Mouse (Mus musculus) heart, adult 2 months (tissue): Measurements from ENCODE around the gene Rfc4. TPM values are rescaled to one million over a fixed set of nuclear protein-coding genes. Genes with fewer than 3 reads are reported as not detected.
"Not testable (repeated sequence)": the region's sequence is repeated elsewhere in the genome, so short reads cannot be mapped to it uniquely, and the experiment has no call there.

Source experiments
- DNase-seq, 2 experiments: peaks; one replicate each; pipeline ENCODE4 v3.0.0; 2021
- H3K27ac ChIP-seq: fragments of 200-600 bp; 2 replicates; pipeline ENCODE4 v1.8.1; 2022
- H3K27me3 ChIP-seq: fragments of 200-500 bp; 2 replicates; pipeline ENCODE4 v1.6.1; 2012; ENCODE audit warnings: mild to moderate bottlenecking, low read length, inconsistent platforms, mixed read lengths; ENCODE audit not compliant: control insufficient read depth, insufficient read depth
- H3K36me3 ChIP-seq: fragments of 200-500 bp; 2 replicates; pipeline ENCODE4 v1.6.1; 2012; ENCODE audit warnings: low read length, inconsistent platforms; ENCODE audit not compliant: control insufficient read depth, insufficient read depth
- H3K4me1 ChIP-seq: fragments of 200-500 bp; 2 replicates; pipeline ENCODE4 v1.6.1; 2011; ENCODE audit warnings: low read length; ENCODE audit not compliant: control insufficient read depth, insufficient read depth
- H3K4me3 ChIP-seq: fragments of 200-600 bp; 2 replicates; pipeline ENCODE4 v1.8.1; 2022
- H3K79me2 ChIP-seq: fragments of 200-500 bp; replicated peaks from 2 replicates; pipeline ENCODE4 v1.6.1; 2012; ENCODE audit warnings: mild to moderate bottlenecking, inconsistent platforms, low read length, moderate library complexity, mixed read lengths; ENCODE audit not compliant: control insufficient read depth, insufficient read depth
- H3K9ac ChIP-seq: fragments of 200-500 bp; 2 replicates; pipeline ENCODE4 v1.6.1; 2012; ENCODE audit warnings: low read depth, mild to moderate bottlenecking, control low read depth, inconsistent platforms, low read length, mixed read lengths
- CTCF ChIP-seq: fragments of 200-600 bp; IDR thresholded peaks from 2 replicates; pipeline ENCODE4 v1.8.1; 2022; ENCODE audit warnings: antibody characterized with exemption, mild to moderate bottlenecking, moderate library complexity
- EP300 ChIP-seq: fragments of 200-500 bp; IDR thresholded peaks from 2 replicates; pipeline ENCODE4 v1.6.1; 2011; ENCODE audit warnings: low read depth, low read length, control low read depth; ENCODE audit not compliant: insufficient read depth
- POLR2A ChIP-seq: fragments of 200-500 bp; IDR thresholded peaks from 2 replicates; pipeline ENCODE4 v1.6.1; 2011; ENCODE audit warnings: mild to moderate bottlenecking, low read depth, low read length, control low read depth; ENCODE audit not compliant: insufficient read depth
- WGBS: fragments of 180-500 bp; shearing (Covaris S2); methylation state at CpG from one replicate; pipeline ENCODE4 v1.1.7; 2018; 5-methylcytosine and 5-hydroxymethylcytosine counted together
- intact Hi-C: fragments of 180-260 bp; cut with DNase I; formaldehyde crosslinking; loops from one replicate; pipeline ENCODE4 v1.15.1; 2025
- polyA plus RNA-seq: library from polyadenylated mRNA; depleted of rRNA; stranded (reverse); fragments of >200 nt; gene quantifications from 2 replicates; pipeline ENCODE4 v1.2.3, GENCODE M21; 2012
- total RNA-seq, 2 experiments: library from RNA; stranded (reverse); gene quantifications; 2 replicates each; pipeline ENCODE4 v1.2.3; 2021

The Rfc4 gene
- total and polyA plus RNA-seq, 3 experiments = 1.5 to 7.3 (median 6.2) TPM

GRCm38 (mm10) chr16:23103841-23104240, 23.7 kb downstream of the Rfc4 start:
- Histone ChIP-seq H3K4me1 (peaks cover 3% of the 10 kb centered on the region), H3K79me2 (peaks cover 5% of the 10 kb centered on the region), H3K36me3 (peaks cover 3% of the 10 kb centered on the region), H3K4me3 (no peak overlapping the region), H3K9ac (no peak overlapping the region), H3K27me3 (no peaks in the 10 kb centered on the region), H3K27ac (no peak overlapping the region)
- DNase-seq = no peak
- 60% methylated on average over 2 of the region's 2 CpGs for WGBS
- intact Hi-C loops = no loop called here
- TF ChIP-seq EP300 (no peak), POLR2A (no peak), CTCF (no peak)

- intact Hi-C loops = no loop called here
- TF ChIP-seq POLR2A (no peak), CTCF (no peak), EP300 (no peak)
Measured at GRCm38 (mm10) chr16:23103038-23103745, 24.3 kb downstream of the Rfc4 start.

DNA sequence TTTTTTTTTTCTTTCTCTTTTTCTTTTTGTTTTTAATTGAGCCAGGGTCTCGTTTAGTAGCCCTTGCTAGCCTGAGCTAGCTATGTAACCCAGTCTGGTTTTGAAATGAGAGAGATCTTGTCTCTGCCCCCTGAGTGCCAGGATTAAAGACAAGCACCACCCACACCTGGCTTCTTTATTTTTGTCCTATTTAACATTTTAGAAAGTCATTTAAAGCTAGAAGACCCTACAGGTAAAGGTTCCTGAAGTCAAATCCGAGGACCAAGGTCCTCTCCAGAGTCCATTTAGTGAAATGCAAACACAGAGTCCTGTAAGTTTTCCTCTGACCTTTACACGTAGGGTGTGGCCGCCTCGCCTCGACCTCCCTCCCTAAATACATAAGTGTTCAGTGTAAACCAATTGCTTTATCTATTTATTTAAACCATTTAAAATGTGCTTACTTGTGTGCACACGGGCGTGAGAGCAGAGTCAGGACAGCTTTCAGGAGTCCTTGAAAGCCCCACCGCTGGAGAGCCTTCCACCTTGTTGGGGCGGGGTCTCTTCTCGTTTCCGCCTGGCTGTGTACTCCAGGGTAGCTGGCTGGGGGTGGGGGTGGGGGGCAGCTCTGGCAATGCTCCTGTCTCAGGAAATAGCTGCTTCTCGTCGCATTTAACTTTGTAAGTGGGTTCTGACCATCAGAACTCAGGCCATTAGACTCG, 25.0 kb downstream of the Rfc4 start:
- no peak for TF ChIP-seq EP300
- no peak for TF ChIP-seq POLR2A
- no peak for TF ChIP-seq CTCF

More at GRCm38 (mm10) chr16:23103038-23103745, 24.3 kb downstream of the Rfc4 start:
- no peak overlapping the region; the same call in 1 of the 2 replicates for H3K4me3 ChIP-seq
- H3K79me2 ChIP-seq = peaks cover 2% of the 10 kb centered on the region; the same call in 1 of the 2 replicates
- H3K27me3 ChIP-seq = no peaks in the 10 kb centered on the region
- no peak for DNase-seq
- 33% methylated on average over 17 of the region's 17 CpGs for WGBS
- H3K9ac ChIP-seq = peak overlapping the region; percentile 70
- peaks cover 3% of the 10 kb centered on the region for H3K4me1 ChIP-seq
- no peaks in the 10 kb centered on the region for H3K36me3 ChIP-seq
- H3K27ac ChIP-seq = no peak overlapping the region

DNA sequence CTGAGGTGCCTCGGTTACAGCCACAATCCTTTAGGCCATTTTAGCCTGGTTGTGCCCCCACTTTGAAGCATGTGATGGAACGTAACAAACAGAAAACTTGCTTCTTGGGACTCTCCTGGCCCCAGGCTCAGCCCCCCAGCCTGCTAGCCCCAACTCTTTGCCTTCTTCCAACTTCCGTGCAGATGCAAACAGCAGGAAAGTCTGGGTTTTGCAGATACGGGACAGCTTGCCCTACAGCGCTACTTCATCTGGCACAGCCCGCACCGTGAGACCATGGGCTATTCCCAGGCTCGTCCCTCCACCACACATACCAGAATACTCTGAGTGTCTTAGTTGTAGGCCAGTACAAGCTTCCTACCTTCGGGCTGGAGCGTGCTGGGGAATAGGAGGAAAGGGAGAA, 26.9 kb downstream of the Rfc4 start:
- no peaks in the 10 kb centered on the region for H3K36me3 ChIP-seq
- intact Hi-C loops = no loop called here
- TF ChIP-seq POLR2A (no peak), CTCF (no peak), EP300 (no peak)
- H3K4me1 ChIP-seq = peaks cover 3% of the 10 kb centered on the region; the same call in 1 of the 2 replicates
- DNase-seq = peak in 1 of 2 experiments; percentile 29
- H3K27ac ChIP-seq = no peak overlapping the region
- peak overlapping the region; percentile 19; the same call in 1 of the 2 replicates for H3K9ac ChIP-seq
- no peaks in the 10 kb centered on the region for H3K27me3 ChIP-seq
- no peaks in the 10 kb centered on the region for H3K79me2 ChIP-seq
- no peak overlapping the region for H3K4me3 ChIP-seq
- WGBS = 33% methylated on average over 10 of the region's 10 CpGs

More for the DNA sequence above, 25.0 kb downstream of the Rfc4 start:
- H3K36me3 ChIP-seq = no peaks in the 10 kb centered on the region
- H3K79me2 ChIP-seq = no peaks in the 10 kb centered on the region
- no peak overlapping the region for H3K27ac ChIP-seq
- intact Hi-C loops = no loop called here
- no peak for DNase-seq
- peak overlapping the region; percentile 12 for H3K4me3 ChIP-seq
- peaks cover 3% of the 10 kb centered on the region for H3K4me1 ChIP-seq
- WGBS = 18% methylated on average over 15 of the region's 15 CpGs
- peak overlapping the region; percentile 70 for H3K9ac ChIP-seq
- H3K27me3 ChIP-seq = no peaks in the 10 kb centered on the region

- no peak for TF ChIP-seq EP300
- no peak for TF ChIP-seq CTCF
- no peak for TF ChIP-seq POLR2A
- no peaks in the 10 kb centered on the region for H3K79me2 ChIP-seq
- peaks cover 3% of the 10 kb centered on the region; the same call in 1 of the 2 replicates for H3K4me1 ChIP-seq
- H3K36me3 ChIP-seq = no peaks in the 10 kb centered on the region
- intact Hi-C loops = no loop called here
- 21% methylated on average over 9 of the region's 9 CpGs for WGBS
- H3K9ac ChIP-seq = peak overlapping the region; percentile 40
- H3K27me3 ChIP-seq = no peaks in the 10 kb centered on the region
- H3K4me3 ChIP-seq = peak overlapping the region; percentile 3
- peak in 1 of 2 experiments; percentile 45 for DNase-seq
- no peak overlapping the region for H3K27ac ChIP-seq
Measured at GRCm38 (mm10) chr16:23100099-23100575, 27.4 kb downstream of the Rfc4 start.

- H3K9ac ChIP-seq = no peak overlapping the region; the same call in 1 of the 2 replicates
- no peak overlapping the region for H3K27ac ChIP-seq
- peak overlapping the region; percentile 3 for H3K4me3 ChIP-seq
- WGBS = 47% methylated on average over 12 of the region's 12 CpGs
- no peaks in the 10 kb centered on the region for H3K79me2 ChIP-seq
- H3K36me3 ChIP-seq = no peaks in the 10 kb centered on the region
- TF ChIP-seq EP300 (no peak), POLR2A (no peak), CTCF (no peak)
- DNase-seq = no peak
- intact Hi-C loops = no loop called here
- H3K4me1 ChIP-seq = peaks cover 3% of the 10 kb centered on the region; the same call in 1 of the 2 replicates
- H3K27me3 ChIP-seq = no peaks in the 10 kb centered on the region
Measured at GRCm38 (mm10) chr16:23099632-23100031, 27.9 kb downstream of the Rfc4 start.

DNA sequence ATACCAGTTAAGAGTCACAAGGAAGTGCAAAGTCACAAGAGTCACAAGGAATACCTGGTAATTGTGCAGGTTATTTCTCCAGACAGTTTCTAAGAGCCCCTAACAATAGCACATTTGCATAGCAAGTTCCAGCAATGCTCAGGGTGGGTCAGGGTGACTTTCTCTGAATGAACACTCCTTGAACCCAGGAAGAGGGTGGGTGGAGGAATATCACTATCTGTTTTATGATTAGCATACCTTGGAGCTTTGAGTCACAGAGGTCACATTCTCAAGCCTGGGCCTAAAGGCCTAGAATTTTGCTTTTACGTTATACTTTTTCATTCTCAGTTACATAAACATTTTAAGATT, 29.5 kb downstream of the Rfc4 start:
- WGBS = 98% methylated on average over 1 of the region's 1 CpGs

DNA sequence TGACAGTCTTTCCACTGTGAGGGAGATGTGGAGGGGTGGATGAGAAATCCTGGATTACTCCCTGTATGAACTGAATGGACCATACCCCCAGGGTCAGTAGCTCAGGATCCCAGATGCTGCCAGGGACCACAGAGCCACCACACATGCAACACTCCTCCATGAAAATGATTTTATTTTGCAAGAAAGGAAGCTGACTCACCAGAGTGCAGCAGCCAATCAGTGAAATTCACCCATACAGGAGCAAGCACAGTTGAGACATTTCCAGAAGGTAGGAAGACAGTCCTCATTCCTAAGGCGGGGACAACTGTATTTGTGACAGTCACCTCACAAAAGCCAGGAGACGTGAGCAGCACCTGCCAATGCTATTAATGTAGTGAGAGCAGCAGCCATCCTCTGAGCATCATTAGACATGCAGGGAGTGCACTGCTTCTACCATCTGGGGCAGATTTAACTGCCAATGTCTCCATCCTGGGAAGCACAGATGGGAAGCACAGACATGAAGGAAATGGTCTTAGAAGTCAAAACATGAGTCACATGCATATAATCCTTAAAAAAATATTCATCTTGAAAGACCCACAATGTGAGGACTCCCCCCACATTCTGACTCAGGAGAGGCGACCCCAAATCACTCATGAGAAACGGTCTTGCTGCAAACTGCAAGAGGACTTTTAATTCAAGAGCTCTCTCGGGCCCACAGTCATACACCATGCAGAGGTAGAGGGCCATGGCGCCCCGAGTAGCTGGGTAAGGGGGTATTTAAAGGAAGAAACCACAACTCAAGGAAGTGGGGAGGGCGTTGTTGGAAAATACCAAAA, 30.0 kb downstream of the Rfc4 start:
- H3K4me3 ChIP-seq, H3K79me2 ChIP-seq, H3K9ac ChIP-seq, H3K36me3 ChIP-seq, H3K4me1 ChIP-seq, intact Hi-C loops, H3K27ac ChIP-seq, DNase-seq, H3K27me3 ChIP-seq: not testable (repeated sequence)
- WGBS = 81% methylated on average over 8 of the region's 8 CpGs

More for the DNA sequence above, 29.5 kb downstream of the Rfc4 start:
- H3K4me1 ChIP-seq, intact Hi-C loops, H3K27me3 ChIP-seq, H3K79me2 ChIP-seq, H3K36me3 ChIP-seq, DNase-seq, H3K27ac ChIP-seq, H3K9ac ChIP-seq, H3K4me3 ChIP-seq: not testable (repeated sequence)
